Mouse (Mus musculus): ENCODE results near the gene Cldnd1. TPM values are rescaled to one million over a fixed set of nuclear protein-coding genes. Genes with fewer than 3 reads are reported as not detected.
A peak's percentile ranks its signal among the peaks of the same experiment; 100 is the strongest.

The Cldnd1 gene
- polyA plus RNA-seq, 1 experiment: 26.0 TPM

DNA sequence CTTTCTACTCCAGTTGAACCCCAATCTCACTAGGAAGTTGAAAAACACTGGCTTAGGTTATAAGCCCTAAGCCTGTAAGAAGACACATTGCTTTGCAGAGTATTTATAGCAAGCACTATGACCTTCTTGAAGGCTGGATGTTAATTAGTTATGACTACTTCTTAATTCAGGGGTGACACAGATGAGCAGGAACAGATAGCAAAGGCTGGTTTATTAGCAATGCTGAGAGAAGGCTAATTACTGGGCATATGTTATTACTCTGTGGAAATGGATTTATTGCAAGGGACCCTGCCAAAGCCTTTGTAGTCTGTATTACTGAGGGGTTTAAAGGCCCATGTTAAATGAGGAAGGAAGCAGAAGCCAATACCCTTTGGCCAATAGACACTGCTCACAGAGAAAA, 22.7 kb upstream of the Cldnd1 start:
- DNase-seq (ENCODE audit: low read depth in 1 of 2, low spot score in 2 of 2): no peak
- no peaks in the 10 kb centered on the region for H3K36me3 ChIP-seq (ENCODE audit: control insufficient read depth, insufficient read depth, low read length)
- H3K27me3 ChIP-seq (ENCODE audit: control insufficient read depth, insufficient read depth, low read length): no peaks in the 10 kb centered on the region
- TF ChIP-seq CTCF (IDR thresholded peaks at IDR 0.05; ENCODE audit: extremely low read depth, insufficient read depth, insufficient read length, insufficient replicate concordance) (no peak), POLR2A (IDR thresholded peaks at IDR 0.05; ENCODE audit: low read depth, low read length) (no peak)
- no peak overlapping the region for H3K4me3 ChIP-seq (ENCODE audit: extremely low read depth, insufficient read depth, insufficient read length)
- no peaks in the 10 kb centered on the region; the same call in 1 of the 2 replicates for H3K4me1 ChIP-seq (ENCODE audit: control insufficient read depth, insufficient read depth, insufficient read length)
- H3K27ac ChIP-seq (ENCODE audit: insufficient read depth, low read length): no peak overlapping the region

DNA sequence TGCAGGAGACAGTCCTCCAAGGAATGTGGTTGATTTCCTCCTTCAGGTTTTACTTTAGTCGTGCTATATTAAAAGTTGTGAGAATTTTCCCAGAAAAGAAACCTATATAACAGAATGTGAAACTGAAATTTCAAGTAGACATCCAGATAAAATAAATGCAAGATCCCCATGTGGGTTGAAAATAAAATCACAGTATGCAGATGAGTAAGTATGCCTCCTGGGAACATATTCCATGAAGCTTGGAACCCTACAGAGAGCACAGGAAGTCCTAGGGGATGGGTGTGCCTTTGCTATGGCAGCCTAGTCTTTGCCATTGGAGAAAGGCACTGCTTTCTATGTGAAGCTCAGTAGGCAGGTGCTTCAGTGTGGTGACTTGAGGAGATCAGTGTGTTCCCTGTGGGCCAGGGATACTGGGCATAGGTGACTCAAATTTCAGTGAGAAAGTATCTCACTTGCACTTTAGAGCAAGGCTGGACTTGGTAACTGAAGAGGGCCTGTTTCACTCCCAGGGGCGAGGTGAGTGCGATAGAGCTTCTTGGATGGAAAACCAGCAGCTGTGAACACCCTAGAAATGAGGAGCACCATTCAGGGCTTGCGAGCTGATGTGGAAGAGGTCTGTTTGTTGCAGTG, 20.3 kb upstream of the Cldnd1 start:
- Histone ChIP-seq H3K4me3 (ENCODE audit: extremely low read depth, insufficient read depth, insufficient read length) (no peak overlapping the region), H3K36me3 (ENCODE audit: control insufficient read depth, insufficient read depth, low read length) (no peaks in the 10 kb centered on the region), H3K4me1 (ENCODE audit: control insufficient read depth, insufficient read depth, insufficient read length) (no peaks in the 10 kb centered on the region; the same call in 1 of the 2 replicates), H3K27me3 (ENCODE audit: control insufficient read depth, insufficient read depth, low read length) (no peaks in the 10 kb centered on the region), H3K27ac (ENCODE audit: insufficient read depth, low read length) (no peak overlapping the region)
- TF ChIP-seq CTCF (IDR thresholded peaks at IDR 0.05; ENCODE audit: extremely low read depth, insufficient read depth, insufficient read length, insufficient replicate concordance) (no peak), POLR2A (IDR thresholded peaks at IDR 0.05; ENCODE audit: low read depth, low read length) (no peak)
- DNase-seq (ENCODE audit: low read depth in 1 of 2, low spot score in 2 of 2): no peak
- 89% methylated on average over 4 of the region's 4 CpGs for WGBS

DNA sequence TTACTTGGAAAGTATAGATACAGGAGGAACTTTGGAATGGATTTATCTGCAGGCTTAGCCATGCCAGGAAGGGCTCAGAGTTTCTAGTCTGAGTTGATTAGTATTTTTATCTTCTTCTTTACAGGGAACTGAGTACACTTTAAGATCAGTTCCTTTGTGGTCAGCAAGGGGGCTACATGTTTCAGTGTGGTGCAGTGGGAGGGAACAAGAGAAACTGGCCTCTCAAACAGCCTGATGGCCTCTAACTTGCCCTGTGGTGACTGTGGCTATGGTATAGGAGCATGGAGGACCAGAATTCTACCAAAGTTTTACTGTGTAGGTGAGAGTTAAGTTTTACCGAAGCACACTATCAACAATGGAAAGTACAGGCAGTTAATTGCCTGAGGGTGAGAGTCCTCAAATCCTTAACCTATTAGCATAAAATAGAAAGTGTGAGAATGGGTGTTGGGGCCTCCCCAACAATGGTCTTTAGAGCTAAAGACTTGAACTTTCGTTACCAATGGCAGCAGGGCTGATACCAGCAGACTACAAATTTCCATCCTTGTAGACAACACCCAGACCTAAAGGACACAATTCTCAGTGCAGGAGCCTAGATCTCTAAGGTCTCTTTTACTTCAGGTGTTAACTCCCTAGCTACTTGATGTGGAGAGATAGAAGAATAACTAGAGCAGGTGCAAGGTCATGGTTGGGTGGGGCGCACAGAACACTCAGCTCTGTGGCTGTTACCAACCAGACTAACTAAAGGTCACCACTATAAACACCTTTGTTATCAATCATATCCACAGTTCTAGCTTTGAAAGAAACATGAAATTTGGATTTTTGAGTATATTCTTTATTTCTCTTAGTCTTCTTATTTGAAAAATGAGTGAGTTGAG, 18.9 kb upstream of the Cldnd1 start:
- H3K36me3 ChIP-seq (ENCODE audit: control insufficient read depth, insufficient read depth, low read length): no peaks in the 10 kb centered on the region
- peak overlapping the region; percentile 42; the same call in 1 of the 2 replicates for H3K27ac ChIP-seq (ENCODE audit: insufficient read depth, low read length)
- H3K27me3 ChIP-seq (ENCODE audit: control insufficient read depth, insufficient read depth, low read length): no peaks in the 10 kb centered on the region
- TF ChIP-seq CTCF (IDR thresholded peaks at IDR 0.05; ENCODE audit: extremely low read depth, insufficient read depth, insufficient read length, insufficient replicate concordance): no peak
- no peak overlapping the region for H3K4me3 ChIP-seq (ENCODE audit: extremely low read depth, insufficient read depth, insufficient read length)
- 68% methylated on average over 3 of the region's 3 CpGs for WGBS
- no peak for DNase-seq (ENCODE audit: low read depth in 1 of 2, low spot score in 2 of 2)
- no peaks in the 10 kb centered on the region; the same call in 1 of the 2 replicates for H3K4me1 ChIP-seq (ENCODE audit: control insufficient read depth, insufficient read depth, insufficient read length)

DNA sequence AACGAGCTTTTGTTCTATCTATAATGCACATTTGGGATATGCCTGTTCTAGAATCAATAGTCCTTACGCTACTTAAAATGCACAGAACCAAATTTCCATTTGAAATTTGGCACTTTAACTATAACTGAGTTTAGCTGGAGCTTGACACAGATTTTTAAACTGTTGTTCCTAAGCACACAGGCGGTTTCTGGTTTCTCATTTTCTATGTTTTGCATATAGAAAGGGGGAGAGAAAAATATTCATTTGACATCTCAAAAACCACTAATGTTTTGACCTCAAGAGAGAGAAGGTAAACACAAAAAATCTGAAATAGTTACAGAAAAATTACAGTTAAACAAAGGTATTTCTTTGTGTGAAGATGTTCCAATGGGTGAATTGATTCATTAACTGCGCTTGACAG, 18.2 kb upstream of the Cldnd1 start:
- TF ChIP-seq POLR2A (IDR thresholded peaks at IDR 0.05; ENCODE audit: low read depth, low read length) (no peak), CTCF (IDR thresholded peaks at IDR 0.05; ENCODE audit: extremely low read depth, insufficient read depth, insufficient read length, insufficient replicate concordance) (no peak)
- H3K27ac ChIP-seq (ENCODE audit: insufficient read depth, low read length): no peak overlapping the region
- H3K27me3 ChIP-seq (ENCODE audit: control insufficient read depth, insufficient read depth, low read length): no peaks in the 10 kb centered on the region
- H3K36me3 ChIP-seq (ENCODE audit: control insufficient read depth, insufficient read depth, low read length): no peaks in the 10 kb centered on the region
- DNase-seq (ENCODE audit: low read depth in 1 of 2, low spot score in 2 of 2): no peak
- no peaks in the 10 kb centered on the region; the same call in 1 of the 2 replicates for H3K4me1 ChIP-seq (ENCODE audit: control insufficient read depth, insufficient read depth, insufficient read length)
- 81% methylated on average over 4 of the region's 4 CpGs for WGBS
- H3K4me3 ChIP-seq (ENCODE audit: extremely low read depth, insufficient read depth, insufficient read length): no peak overlapping the region

DNA sequence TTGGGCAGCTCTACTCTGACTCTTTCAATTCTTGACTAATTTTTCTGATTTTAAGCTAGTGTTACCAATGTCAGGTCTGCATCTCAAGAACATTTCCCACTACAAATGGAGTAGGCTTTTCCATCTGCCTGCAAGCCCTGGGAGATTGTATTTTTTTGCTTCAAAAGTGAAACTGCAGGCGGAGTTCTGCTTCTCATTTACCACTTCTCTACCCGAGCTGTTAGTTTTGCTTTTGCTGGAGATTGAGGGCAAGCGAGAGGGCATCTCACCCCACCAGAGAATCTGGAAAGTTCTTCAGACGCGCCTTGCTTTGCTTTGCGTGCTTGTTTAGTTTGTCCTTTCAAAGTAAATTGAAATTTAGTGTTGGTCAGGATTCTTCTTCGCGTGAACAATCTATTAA, 15.5 kb upstream of the Cldnd1 start:
- no peaks in the 10 kb centered on the region for H3K27me3 ChIP-seq (ENCODE audit: control insufficient read depth, insufficient read depth, low read length)

DNA sequence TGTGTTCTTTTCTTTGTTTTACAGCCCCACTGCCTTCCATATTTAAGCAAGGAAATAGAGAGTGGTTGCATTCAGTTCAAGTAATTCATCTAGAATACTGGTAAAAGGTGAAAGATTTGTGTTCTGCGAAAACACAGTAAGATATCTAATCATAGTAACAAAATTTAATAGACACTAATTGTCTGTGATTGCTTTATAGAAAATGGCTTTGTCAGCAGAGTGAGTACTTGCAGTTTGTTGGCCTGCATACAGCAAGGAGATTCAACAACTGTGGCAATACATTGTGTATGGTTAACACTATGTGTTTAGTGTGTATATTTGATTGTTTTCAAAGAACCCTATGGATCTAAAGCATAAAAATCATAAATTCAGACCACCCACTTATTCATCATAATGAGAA, 14.6 kb upstream of the Cldnd1 start:
- H3K4me3 ChIP-seq (ENCODE audit: extremely low read depth, insufficient read depth, insufficient read length): no peak overlapping the region
- no peak for DNase-seq (ENCODE audit: low read depth in 1 of 2, low spot score in 2 of 2)
- WGBS: 93% methylated on average over 1 of the region's 1 CpGs
- TF ChIP-seq CTCF (IDR thresholded peaks at IDR 0.05; ENCODE audit: extremely low read depth, insufficient read depth, insufficient read length, insufficient replicate concordance) (no peak), POLR2A (IDR thresholded peaks at IDR 0.05; ENCODE audit: low read depth, low read length) (no peak)
- no peaks in the 10 kb centered on the region; the same call in 1 of the 2 replicates for H3K4me1 ChIP-seq (ENCODE audit: control insufficient read depth, insufficient read depth, insufficient read length)
- no peak overlapping the region for H3K27ac ChIP-seq (ENCODE audit: insufficient read depth, low read length)
- H3K27me3 ChIP-seq (ENCODE audit: control insufficient read depth, insufficient read depth, low read length): no peaks in the 10 kb centered on the region
- no peaks in the 10 kb centered on the region for H3K36me3 ChIP-seq (ENCODE audit: control insufficient read depth, insufficient read depth, low read length)

More for the DNA sequence above, 15.5 kb upstream of the Cldnd1 start:
- H3K4me1 ChIP-seq (ENCODE audit: control insufficient read depth, insufficient read depth, insufficient read length): no peaks in the 10 kb centered on the region; the same call in 1 of the 2 replicates
- H3K4me3 ChIP-seq (ENCODE audit: extremely low read depth, insufficient read depth, insufficient read length): peak overlapping the region; percentile 39
- TF ChIP-seq POLR2A (IDR thresholded peaks at IDR 0.05; ENCODE audit: low read depth, low read length) (no peak), CTCF (IDR thresholded peaks at IDR 0.05; ENCODE audit: extremely low read depth, insufficient read depth, insufficient read length, insufficient replicate concordance) (no peak)
- no peak overlapping the region for H3K27ac ChIP-seq (ENCODE audit: insufficient read depth, low read length)
- 9% methylated on average over 8 of the region's 8 CpGs for WGBS
- DNase-seq (ENCODE audit: low read depth in 1 of 2, low spot score in 2 of 2): peak in 1 of 2 experiments; percentile 26
- H3K36me3 ChIP-seq (ENCODE audit: control insufficient read depth, insufficient read depth, low read length): no peaks in the 10 kb centered on the region
